Mouse (Mus musculus) kidney, postnatal 10 days (tissue): ENCODE data around the gene Polr2a.
"Not testable (repeated sequence)": the region's sequence is repeated elsewhere in the genome, so short reads cannot be mapped to it uniquely, and the experiment has no call there.

ENCODE experiments used
- DNase-seq: peaks from one replicate; pipeline ENCODE4 v3.0.0; 2021; ENCODE audit warnings: mixed read lengths

Polr2a gene

DNA sequence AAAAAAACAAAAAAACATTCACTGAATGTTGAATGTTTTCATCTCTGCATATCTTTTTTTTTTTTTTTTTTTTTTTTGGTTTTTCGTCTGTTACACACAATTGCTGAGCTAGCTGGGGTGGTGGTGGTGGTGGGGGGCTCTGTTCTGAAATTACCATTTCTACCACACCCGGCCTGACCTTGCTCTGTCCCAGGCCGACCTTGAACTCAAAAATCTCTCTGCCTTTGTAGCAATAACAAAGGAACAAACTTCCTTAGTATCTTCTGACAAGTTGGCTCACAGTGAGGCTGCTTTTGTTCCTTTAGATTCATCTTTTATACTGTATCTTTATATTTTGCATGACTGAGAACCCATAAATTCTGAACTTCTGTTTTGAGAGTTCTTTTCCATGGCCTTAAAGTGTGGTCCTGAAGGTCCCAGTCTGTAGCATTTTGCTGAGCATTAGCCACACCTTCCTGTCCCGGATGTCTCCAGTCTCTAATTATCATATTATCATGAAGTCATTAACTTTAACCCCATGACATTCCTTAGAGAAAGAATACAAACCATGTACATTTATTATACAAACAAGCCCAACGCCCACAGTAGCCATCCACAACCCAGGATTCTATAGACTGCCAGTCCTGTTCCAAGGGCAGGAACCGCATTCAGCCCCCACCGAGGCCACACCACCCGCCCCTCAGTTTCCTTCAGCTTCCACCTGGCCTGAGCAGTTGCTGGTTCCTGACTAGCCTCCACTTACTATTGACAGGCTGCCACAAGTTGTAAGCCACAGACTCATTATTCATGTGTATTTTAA lies 54.4 kb downstream of the Polr2a start:
- DNase-seq = no peak

DNA sequence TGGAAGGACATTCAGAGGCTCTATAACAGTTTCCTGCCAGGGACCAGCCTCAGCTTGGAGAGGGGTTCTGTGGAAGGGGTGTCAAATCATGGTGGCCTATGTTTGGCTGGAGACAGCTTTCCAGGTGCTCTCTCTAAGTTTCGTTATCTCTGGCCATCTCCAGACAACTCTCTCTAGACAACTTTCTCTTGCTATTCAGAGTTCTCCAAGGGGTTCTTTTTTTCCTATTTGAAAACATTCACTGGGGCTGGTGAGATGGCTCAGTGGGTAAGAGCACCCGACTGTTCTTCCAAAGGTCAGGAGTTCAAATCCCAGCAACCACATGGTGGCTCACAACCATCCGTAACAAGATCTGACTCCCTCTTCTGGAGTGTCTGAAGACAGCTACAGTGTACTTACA lies 55.1 kb downstream of the Polr2a start:
- not testable (repeated sequence) for DNase-seq

GRCm38 (mm10) chr11:69702886-69703285 lies 55.6 kb downstream of the Polr2a start:
- not testable (repeated sequence) for DNase-seq

DNA sequence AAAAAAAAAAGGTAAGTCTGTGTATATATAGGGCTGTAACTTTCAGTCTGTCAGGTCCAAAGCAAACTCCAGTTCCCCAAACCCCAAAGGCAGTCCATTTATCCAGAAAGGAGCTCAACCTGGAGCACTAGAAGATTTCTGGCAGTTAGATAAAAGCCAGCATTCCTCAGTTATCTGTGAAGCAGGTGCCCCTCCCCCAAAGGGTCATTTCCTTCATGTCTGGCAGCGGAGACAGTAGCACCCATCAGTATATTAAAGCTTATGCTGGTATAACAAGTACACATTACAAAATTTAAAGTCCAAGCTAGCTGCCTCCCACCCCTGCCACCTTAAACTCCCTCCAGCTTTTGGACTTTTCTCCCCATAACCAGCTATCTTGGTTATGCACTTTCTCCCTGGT lies 58.8 kb downstream of the Polr2a start:
- no peak for DNase-seq

DNA sequence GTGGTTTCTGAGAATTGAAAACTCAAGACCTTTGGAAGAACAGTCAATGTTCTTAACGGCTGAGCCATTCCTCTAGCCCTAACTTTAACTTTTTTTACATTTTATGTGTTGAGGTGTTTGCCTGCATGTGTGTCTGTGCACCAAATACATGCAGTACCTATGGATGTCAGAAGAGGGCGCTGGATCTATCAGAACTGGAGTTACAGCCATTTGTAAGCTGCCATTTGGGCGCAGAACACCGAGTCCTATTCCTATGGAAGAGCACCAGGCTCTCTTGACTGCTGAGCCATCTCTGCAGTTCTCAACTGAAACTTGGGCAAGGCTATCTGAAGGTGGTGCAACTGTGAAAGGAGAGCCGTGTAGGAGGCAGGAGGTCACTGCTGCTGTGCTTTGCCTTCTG lies 59.9 kb downstream of the Polr2a start:
- DNase-seq = no peak

DNA sequence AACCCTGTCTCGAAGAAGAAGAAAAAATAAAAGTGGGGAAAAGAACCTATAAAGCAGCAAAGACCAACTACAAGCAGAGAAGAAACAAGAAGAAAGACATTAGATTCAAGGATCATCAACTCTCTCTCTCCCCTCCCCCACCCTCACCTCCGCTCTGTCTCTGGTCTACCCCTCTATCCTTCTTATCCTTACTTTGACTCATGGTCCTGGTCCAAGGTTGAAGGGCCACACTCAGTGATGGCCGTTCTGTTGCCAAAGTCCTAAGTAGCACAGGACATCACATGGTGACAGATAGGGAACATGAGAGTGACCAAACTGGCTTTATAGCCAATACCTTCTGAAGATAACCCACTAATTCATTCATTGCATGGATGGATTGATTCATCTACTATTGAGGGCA lies 61.0 kb downstream of the Polr2a start:
- DNase-seq = no peak

- DNase-seq = peak; percentile 91
Measured at GRCm38 (mm10) chr11:69695361-69696181, 62.9 kb downstream of the Polr2a start, which contains the start of the genes Tnfsf12 and Tnfsfm13. Gene Tnfsf12 (minus strand): TSS chr11:69695849. Gene Tnfsfm13 (minus strand): TSS chr11:69696098.

GRCm38 (mm10) chr11:69695046-69695360 lies 63.4 kb downstream of the Polr2a start:
- DNase-seq = no peak

GRCm38 (mm10) chr11:69693421-69693965 lies 64.9 kb downstream of the Polr2a start:
- no peak for DNase-seq

GRCm38 (mm10) chr11:69692863-69693262 lies 65.6 kb downstream of the Polr2a start:
- DNase-seq = peak; percentile 51

- no peak for DNase-seq
Measured at GRCm38 (mm10) chr11:69692196-69692811, 66.1 kb downstream of the Polr2a start.

GRCm38 (mm10) chr11:69689891-69690290 lies 68.5 kb downstream of the Polr2a start:
- no peak for DNase-seq

- no peak for DNase-seq
Measured at GRCm38 (mm10) chr11:69687061-69687460, 71.4 kb downstream of the Polr2a start.

GRCm38 (mm10) chr11:69686377-69686776 lies 72.1 kb downstream of the Polr2a start:
- DNase-seq = peak; percentile 88

DNA sequence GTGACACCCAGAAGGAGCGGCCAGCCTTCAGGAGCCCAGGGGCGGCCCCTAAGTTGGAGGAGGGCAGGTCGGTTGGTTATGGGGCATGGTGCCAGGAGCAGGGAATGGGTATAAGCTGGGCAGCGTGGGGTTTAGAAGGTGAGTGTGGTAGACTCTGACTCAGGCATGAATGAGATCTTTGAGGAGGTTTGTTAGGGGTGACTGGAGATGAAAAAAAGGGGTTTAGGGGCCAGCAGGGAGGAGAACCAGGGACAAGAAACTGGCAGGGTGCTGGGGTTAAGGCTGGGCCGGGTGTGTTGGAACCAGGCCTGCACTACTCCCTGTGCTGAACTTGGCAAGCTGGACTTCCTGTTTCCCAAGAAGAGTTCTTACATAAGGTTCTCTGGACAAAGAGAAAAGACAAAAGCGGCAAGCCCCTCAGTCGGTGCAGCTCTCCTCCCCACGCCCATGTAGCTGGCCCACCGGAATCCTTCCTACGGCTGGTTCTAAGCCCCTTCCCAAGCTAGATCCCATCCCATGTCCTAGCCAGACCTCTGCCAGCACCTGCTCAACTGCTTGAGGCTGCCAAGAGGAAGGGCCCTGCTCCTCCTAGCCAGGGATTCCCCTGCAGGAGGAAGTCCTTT lies 72.8 kb downstream of the Polr2a start, which contains the start of gene Tnfsf13:
Gene Tnfsf13, minus strand, starts transcription at position 259 of the 623 bp plus-strand sequence.
- peak; percentile 80 for DNase-seq

- no peak for DNase-seq
Measured at GRCm38 (mm10) chr11:69684936-69685335, 73.5 kb downstream of the Polr2a start.

DNA sequence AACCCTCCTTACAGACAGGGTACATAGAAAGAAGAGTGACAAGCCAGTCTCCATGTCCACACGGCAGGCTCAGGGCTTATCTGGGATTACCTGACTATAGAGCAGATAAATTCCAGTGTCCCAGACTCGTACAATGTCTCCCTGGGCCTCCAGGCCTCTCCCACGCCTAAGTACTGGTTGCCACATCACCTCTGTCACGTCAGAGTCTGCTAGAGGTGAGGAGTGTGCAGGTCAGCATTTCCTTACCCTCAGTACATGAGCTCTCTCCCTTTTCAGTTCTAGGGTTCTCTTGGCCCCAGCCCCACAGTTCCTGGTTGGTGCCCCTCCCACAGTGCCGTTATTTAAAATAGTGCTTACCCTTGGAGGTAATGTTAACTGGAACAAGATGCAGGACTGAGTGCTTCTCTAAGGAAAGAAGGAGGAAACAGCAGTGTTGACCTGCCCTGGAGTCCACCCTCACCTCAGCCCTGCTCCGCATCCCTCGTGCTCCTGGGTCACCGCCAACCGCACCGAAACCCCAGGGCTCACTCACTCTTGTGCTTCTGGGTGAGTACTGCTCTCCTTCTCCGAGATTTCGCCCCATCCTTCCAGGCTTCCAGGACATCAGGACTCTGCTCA lies 74.2 kb downstream of the Polr2a start:
- DNase-seq = no peak
